Mouse (Mus musculus) heart, postnatal 14 days (tissue): Measurements from ENCODE around the gene Fbll1. TPM values are rescaled to one million over a fixed set of nuclear protein-coding genes. Genes with fewer than 3 reads are reported as not detected.

Experiments used
- microRNA-seq, 2 experiments: library from miRNA; unstranded; fragments of <30 nt; microRNA quantifications; one replicate each; pipeline ENCODE4 v1.2.0; 2021 to 2022
- total RNA-seq, 2 experiments: library from RNA; stranded (reverse); gene quantifications; 2 replicates each; pipeline ENCODE4 v1.2.3; 2021

The Fbll1 gene
- total RNA-seq, 2 experiments from 2014 or later = not detected

Small RNA genes within 50 kb of the gene (microRNA-seq; reads per million reads assigned to microRNA genes)
- gene Mir103-1 = 2.2 to 4.2 reads per million in 2 experiments

Other genes starting within 250 kb of the Fbll1 start
- gene Pank3, start 29.4 kb downstream of the Fbll1 start, total RNA-seq = 10 to 100 TPM; 26.9 to 27.0 TPM
- gene Rars, start 35.6 kb upstream of the Fbll1 start, total RNA-seq = 10 to 100 TPM; 32.1 to 34.5 TPM
- gene Wwc1, start 181.6 kb upstream of the Fbll1 start, total RNA-seq = 1 to 10 TPM in 1 of 2 experiments, under 1 TPM in 1; 0.98 to 1.2 TPM